Mouse (Mus musculus): Measurements from ENCODE around the gene Olfr180. TPM values are rescaled to one million over a fixed set of nuclear protein-coding genes. Genes with fewer than 3 reads are reported as not detected.

The Olfr180 gene
- polyA plus RNA-seq (2012; fragmentation: generic; extraction: Trizol): not detected

GRCm38 (mm10) chr16:58929292-58929691 is at the start of gene Olfr180:
TSS of gene Olfr180 (minus strand) at chr16:58929392.

GRCm38 (mm10) chr16:58928655-58929054 is 537 bp downstream of the Olfr180 start, which contains the start of gene Olfr181:
TSS of gene Olfr181 (minus strand) at chr16:58928755.

GRCm38 (mm10) chr16:58891963-58892362 is 37.2 kb downstream of the Olfr180 start, which contains the start of gene Olfr178:
TSS of gene Olfr178 (minus strand) at chr16:58892063.

GRCm38 (mm10) chr16:58874668-58875067 is 54.5 kb downstream of the Olfr180 start, which contains the start of gene Olfr177:
TSS of gene Olfr177 (minus strand) at chr16:58874768.

Other genes starting within 250 kb of the Olfr180 start
- gene Gpr15, start 210.3 kb downstream of the Olfr180 start, polyA plus RNA-seq (2012; fragmentation: generic; extraction: Trizol): not detected
- 10 to 100 TPM in 1 of 2 experiments, 1 to 10 TPM in 1; 5.2 to 29.0 TPM for gene Cldnd1, start 201.5 kb downstream of the Olfr180 start, polyA plus RNA-seq (2012; fragmentation: generic; extraction: Trizol)
- not detected for gene Olfr172, start 166.2 kb downstream of the Olfr180 start, polyA plus RNA-seq (2012; fragmentation: generic; extraction: Trizol)
- under 1 TPM in 1 of 2 experiments, not detected in 1; 0.01 TPM for gene Olfr173, start 129.1 kb downstream of the Olfr180 start, polyA plus RNA-seq (2012; fragmentation: generic; extraction: Trizol)
- gene Olfr175-ps1, start 102.6 kb downstream of the Olfr180 start, polyA plus RNA-seq (2012; fragmentation: generic; extraction: Trizol): not detected
- not detected for gene Olfr177, start 54.6 kb downstream of the Olfr180 start, polyA plus RNA-seq (2012; fragmentation: generic; extraction: Trizol)
- not detected for gene Olfr178, start 37.3 kb downstream of the Olfr180 start, polyA plus RNA-seq (2012; fragmentation: generic; extraction: Trizol)
- gene Olfr181, start 637 bp downstream of the Olfr180 start, polyA plus RNA-seq (2012; fragmentation: generic; extraction: Trizol): not detected
- gene Olfr183, start 66.0 kb upstream of the Olfr180 start, polyA plus RNA-seq (2012; fragmentation: generic; extraction: Trizol): not detected
- not detected for gene Olfr186, start 100.9 kb upstream of the Olfr180 start, polyA plus RNA-seq (2012; fragmentation: generic; extraction: Trizol)
- not detected for gene Olfr187, start 110.4 kb upstream of the Olfr180 start, polyA plus RNA-seq (2012; fragmentation: generic; extraction: Trizol)
- not detected for gene Olfr190, start 148.6 kb upstream of the Olfr180 start, polyA plus RNA-seq (2012; fragmentation: generic; extraction: Trizol)
- gene Olfr191, start 160.4 kb upstream of the Olfr180 start, polyA plus RNA-seq (2012; fragmentation: generic; extraction: Trizol): not detected
- gene Olfr193, start 182.5 kb upstream of the Olfr180 start, polyA plus RNA-seq (2012; fragmentation: generic; extraction: Trizol): not detected
- gene Olfr194, start 191.7 kb upstream of the Olfr180 start, polyA plus RNA-seq (2012; fragmentation: generic; extraction: Trizol): not detected
- gene Olfr195, start 217.7 kb upstream of the Olfr180 start, polyA plus RNA-seq (2012; fragmentation: generic; extraction: Trizol): not detected
- not detected for gene Olfr196, start 241.1 kb upstream of the Olfr180 start, polyA plus RNA-seq (2012; fragmentation: generic; extraction: Trizol)